Mouse (Mus musculus) heart, adult 2 months (tissue): ENCODE results near the gene Rfng.

Experiments used
- CTCF ChIP-seq: fragments of 200-600 bp; IDR thresholded peaks from 2 replicates; pipeline ENCODE4 v1.8.1; 2022; ENCODE audit warnings: antibody characterized with exemption, mild to moderate bottlenecking, moderate library complexity
- EP300 ChIP-seq: fragments of 200-500 bp; IDR thresholded peaks from 2 replicates; pipeline ENCODE4 v1.6.1; 2011; ENCODE audit warnings: low read depth, low read length, control low read depth; ENCODE audit not compliant: insufficient read depth
- POLR2A ChIP-seq: fragments of 200-500 bp; IDR thresholded peaks from 2 replicates; pipeline ENCODE4 v1.6.1; 2011; ENCODE audit warnings: mild to moderate bottlenecking, low read depth, low read length, control low read depth; ENCODE audit not compliant: insufficient read depth

GRCm38 (mm10) chr11:120731395-120731794 is 52.6 kb downstream of the Rfng start:
- TF ChIP-seq POLR2A (no peak), CTCF (no peak), EP300 (no peak)
